Mouse (Mus musculus) heart, postnatal 0 days (tissue): ENCODE data around the gene Borcs7.

Experiments
- CTCF ChIP-seq: IDR thresholded peaks from 2 replicates; pipeline ENCODE4 v1.5.1; 2016; ENCODE audit warnings: antibody characterized with exemption, control low read depth, low read depth
- EP300 ChIP-seq: IDR thresholded peaks from 2 replicates; pipeline ENCODE4 v1.6.1; 2016; ENCODE audit warnings: antibody characterized with exemption, low read depth

- TF ChIP-seq EP300 (no peak), CTCF (no peak)
These were observed 1.4 kb downstream of the Borcs7 start for GRCm38 (mm10) chr19:46691078-46691477.
